Mouse (Mus musculus): Measurements from ENCODE around the gene Tecpr2. TPM values are rescaled to one million over a fixed set of nuclear protein-coding genes. Genes with fewer than 3 reads are reported as not detected.

The Tecpr2 gene
- polyA plus RNA-seq, 1 experiment from 2014 or later = 3.9 TPM

DNA sequence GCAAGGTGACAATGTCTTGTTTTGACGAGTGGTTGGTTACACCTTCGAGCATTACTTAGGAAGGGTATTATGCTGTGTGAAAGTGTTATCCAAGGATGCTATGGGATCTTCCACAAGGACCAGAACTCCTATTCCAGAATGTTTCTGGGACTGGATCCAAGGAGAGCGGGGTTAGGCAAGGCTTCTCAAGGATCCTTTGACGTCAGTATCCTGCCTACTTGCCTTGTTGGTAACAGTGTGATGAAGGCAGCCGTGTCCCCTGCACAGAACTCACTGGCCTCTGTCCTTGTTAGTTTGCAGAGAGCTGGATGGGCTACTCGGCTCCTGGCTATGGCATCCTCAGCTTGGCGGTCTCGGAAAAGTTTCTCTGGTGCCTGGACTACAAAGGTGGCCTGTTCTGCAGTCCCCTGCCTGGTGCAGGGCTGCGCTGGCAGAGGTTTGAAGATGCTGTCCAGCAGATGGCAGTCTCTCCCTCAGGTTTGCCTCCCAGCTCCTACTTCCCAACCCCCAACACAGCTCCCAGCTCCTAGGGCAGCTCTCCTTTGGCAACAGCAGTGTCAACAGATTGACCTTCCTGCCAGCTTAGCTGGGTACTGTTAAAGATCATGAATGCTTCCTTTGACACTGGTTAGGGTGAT, 47.0 kb downstream of the Tecpr2 start:
- Histone ChIP-seq H3K36me3 (peaks cover 41% of the 10 kb centered on the region), H3K4me1 (0 out of 2 replicates have a peak, but pooled peaks cover 4% of the 10 kb centered on the region), H3K9me3 (no peaks in the 10 kb centered on the region), H3K4me3 (no peak overlapping the region), H3K27ac (no peak overlapping the region), H3K27me3 (ENCODE audit: insufficient read depth, poor library complexity, severe bottlenecking) (no peaks in the 10 kb centered on the region)
- 63% methylated on average over 9 of the region's 9 CpGs for WGBS
- peak; percentile 90 for DNase-seq (ENCODE audit: low spot score)

DNA sequence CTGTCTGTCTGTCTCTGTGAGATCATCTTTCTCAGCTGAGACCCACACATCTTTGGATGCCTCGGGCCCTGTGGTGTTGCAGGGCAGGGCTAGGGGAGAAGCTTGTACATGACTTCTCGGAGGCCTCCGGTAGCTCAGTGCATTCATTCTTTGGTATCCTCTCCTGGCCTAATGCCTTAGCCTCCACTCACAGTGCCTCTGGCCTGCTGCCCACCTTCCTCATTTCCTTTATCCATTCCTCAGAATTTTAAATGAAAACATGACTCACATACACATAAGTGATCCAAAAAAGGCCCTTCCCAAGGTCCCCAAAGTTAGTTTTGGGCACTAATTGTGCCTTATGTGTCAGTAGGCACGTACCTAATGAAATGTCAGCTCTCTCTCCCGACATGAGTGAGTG, 48.4 kb downstream of the Tecpr2 start:
- H3K4me3 ChIP-seq = no peak overlapping the region
- 0 out of 2 replicates have a peak, but pooled peaks cover 4% of the 10 kb centered on the region for H3K4me1 ChIP-seq
- no peak for DNase-seq (ENCODE audit: low spot score)
- no peaks in the 10 kb centered on the region for H3K9me3 ChIP-seq
- H3K27me3 ChIP-seq (ENCODE audit: insufficient read depth, poor library complexity, severe bottlenecking) = no peaks in the 10 kb centered on the region
- WGBS = 88% methylated on average over 5 of the region's 5 CpGs
- no peak overlapping the region for H3K27ac ChIP-seq
- H3K36me3 ChIP-seq = peaks cover 38% of the 10 kb centered on the region

DNA sequence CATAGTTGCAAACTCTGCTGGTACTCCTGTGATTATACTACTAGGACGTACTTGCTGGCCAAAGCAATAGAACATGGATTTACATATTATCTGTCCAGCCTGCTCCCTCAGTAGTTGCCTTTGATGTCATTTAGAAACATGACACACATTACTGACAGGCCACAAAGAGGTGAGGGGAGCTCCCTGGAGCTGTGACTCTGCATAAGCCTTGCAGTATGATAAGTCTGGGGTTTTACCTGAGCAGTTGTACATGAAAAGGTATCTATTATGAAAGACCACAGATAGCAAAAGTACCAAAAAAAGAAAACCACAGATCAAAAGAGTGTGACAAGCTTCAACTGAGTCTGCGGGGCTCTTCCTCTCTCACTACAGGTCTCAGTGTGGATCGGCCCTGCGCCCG, 50.3 kb downstream of the Tecpr2 start:
- Histone ChIP-seq H3K9me3 (no peaks in the 10 kb centered on the region), H3K27ac (no peak overlapping the region), H3K36me3 (peaks cover 23% of the 10 kb centered on the region), H3K4me3 (no peak overlapping the region), H3K27me3 (ENCODE audit: insufficient read depth, poor library complexity, severe bottlenecking) (no peaks in the 10 kb centered on the region), H3K4me1 (0 out of 2 replicates have a peak, but pooled peaks cover 4% of the 10 kb centered on the region)
- no peak for DNase-seq (ENCODE audit: low spot score)
- 90% methylated on average over 5 of the region's 5 CpGs for WGBS

DNA sequence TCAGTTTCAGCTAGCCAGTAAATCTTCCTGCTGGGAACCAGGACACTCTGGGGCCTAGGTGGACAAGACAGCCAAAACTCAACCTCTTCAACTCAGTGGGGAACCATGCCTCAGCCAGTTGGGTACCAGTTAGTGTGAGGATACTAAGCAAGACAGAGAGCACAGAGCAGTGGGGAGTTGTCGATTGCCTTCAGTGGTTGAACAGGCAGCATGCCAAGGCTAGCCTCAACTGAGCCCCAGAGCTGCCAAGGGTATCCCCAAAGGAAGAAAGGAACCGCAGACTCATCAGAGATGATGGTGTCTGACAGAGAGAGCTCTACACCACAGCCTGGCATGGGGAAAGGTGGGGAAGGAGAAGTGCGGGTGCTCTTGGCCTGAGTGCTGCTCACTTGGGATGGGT, 51.8 kb downstream of the Tecpr2 start:
- Histone ChIP-seq H3K36me3 (peaks cover 31% of the 10 kb centered on the region), H3K27me3 (ENCODE audit: insufficient read depth, poor library complexity, severe bottlenecking) (no peaks in the 10 kb centered on the region), H3K4me3 (no peak overlapping the region), H3K27ac (no peak overlapping the region), H3K9me3 (no peaks in the 10 kb centered on the region), H3K4me1 (0 out of 2 replicates have a peak, but pooled peaks cover 4% of the 10 kb centered on the region)
- no peak for DNase-seq (ENCODE audit: low spot score)
- WGBS = 95% methylated on average over 3 of the region's 3 CpGs

DNA sequence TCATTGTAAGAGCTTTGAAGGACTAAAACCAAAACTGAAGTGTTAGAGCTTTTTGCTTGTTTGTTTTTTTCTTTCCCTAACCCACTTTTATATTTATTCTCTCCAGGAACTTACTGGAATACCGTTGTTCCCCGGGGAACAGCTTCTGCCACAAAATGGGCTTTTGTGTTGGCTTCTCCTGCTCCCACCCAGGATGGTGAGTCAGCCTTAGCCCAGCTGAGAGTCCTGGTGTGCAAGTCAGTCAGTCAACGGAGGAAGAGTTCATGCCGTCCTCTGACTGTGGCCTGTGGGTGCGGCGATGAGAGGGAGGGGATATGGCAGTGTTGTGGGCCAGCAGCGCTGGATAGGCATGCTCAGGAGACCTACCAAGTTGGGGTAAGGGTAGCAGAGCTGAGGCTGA, 57.2 kb downstream of the Tecpr2 start:
- Histone ChIP-seq H3K27ac (no peak overlapping the region), H3K4me1 (no peaks in the 10 kb centered on the region), H3K36me3 (peaks cover 40% of the 10 kb centered on the region; the same call in 1 of the 2 replicates), H3K27me3 (ENCODE audit: insufficient read depth, poor library complexity, severe bottlenecking) (no peaks in the 10 kb centered on the region), H3K9me3 (no peaks in the 10 kb centered on the region), H3K4me3 (no peak overlapping the region)
- no peak for DNase-seq (ENCODE audit: low spot score)
- WGBS = 86% methylated on average over 7 of the region's 7 CpGs

DNA sequence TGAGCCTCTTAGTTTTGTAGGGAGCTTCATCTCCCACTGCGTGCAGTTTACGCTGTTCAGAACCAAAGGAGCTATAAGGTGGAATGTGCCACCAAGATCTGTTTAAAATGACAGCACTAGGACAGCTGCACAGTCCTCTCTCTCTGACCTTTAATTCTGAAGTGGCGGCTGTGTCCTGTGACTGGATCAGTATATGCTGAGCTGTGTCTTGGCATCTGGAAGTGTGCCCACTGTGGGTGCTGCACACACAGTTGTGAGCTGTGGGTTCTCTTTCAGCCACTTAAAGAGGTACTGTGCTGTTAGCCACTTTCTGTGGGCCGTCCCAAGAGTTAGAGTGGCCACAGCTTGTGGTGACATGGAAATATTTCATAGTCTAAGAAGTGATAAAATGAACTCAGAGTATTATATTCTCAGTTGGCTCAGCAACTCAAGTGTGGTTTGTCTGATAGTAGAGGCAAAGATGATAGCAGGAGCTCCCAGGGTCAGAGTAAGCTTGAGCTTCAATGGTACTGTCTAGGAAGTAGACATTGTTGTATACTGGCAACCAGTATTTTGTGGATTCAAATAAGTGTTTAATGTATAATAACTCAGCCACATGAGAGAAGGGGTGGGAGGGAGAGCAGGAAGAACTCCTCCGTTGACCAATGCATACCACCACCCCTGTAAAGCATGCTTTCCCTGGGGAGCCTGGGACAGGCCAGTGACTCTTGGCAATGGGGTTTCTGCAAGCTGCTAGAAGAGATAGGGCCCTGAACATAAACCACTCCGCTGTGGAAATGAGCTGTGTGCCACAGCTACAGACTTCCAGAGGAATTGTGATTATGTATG, 59.2 kb downstream of the Tecpr2 start:
- H3K36me3 ChIP-seq = peaks cover 33% of the 10 kb centered on the region; the same call in 1 of the 2 replicates
- no peaks in the 10 kb centered on the region for H3K9me3 ChIP-seq
- H3K27ac ChIP-seq = no peak overlapping the region
- H3K4me1 ChIP-seq = no peaks in the 10 kb centered on the region
- no peaks in the 10 kb centered on the region for H3K27me3 ChIP-seq (ENCODE audit: insufficient read depth, poor library complexity, severe bottlenecking)
- no peak for DNase-seq (ENCODE audit: low spot score)
- H3K4me3 ChIP-seq = no peak overlapping the region
- WGBS = 85% methylated on average over 6 of the region's 6 CpGs

DNA sequence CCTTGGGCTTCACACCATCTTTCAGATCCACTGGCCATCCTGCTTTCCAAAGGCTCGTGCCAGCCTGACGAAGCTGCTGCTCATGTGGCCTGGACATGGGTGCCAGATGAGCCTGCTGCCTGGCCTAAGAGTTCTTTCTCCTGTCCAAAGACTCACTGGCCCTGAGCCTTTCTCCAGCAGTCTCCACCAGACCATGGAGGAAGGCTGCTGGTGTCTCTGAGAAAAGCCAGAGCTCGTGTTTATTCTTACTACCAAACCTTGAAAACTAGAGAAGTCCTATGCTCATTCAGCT, 59.8 kb downstream of the Tecpr2 start:
- Histone ChIP-seq H3K9me3 (no peaks in the 10 kb centered on the region), H3K27me3 (ENCODE audit: insufficient read depth, poor library complexity, severe bottlenecking) (no peaks in the 10 kb centered on the region), H3K36me3 (peaks cover 33% of the 10 kb centered on the region; the same call in 1 of the 2 replicates), H3K4me3 (no peak overlapping the region), H3K4me1 (no peaks in the 10 kb centered on the region), H3K27ac (no peak overlapping the region)
- no peak for DNase-seq (ENCODE audit: low spot score)
- 86% methylated on average over 3 of the region's 3 CpGs for WGBS

DNA sequence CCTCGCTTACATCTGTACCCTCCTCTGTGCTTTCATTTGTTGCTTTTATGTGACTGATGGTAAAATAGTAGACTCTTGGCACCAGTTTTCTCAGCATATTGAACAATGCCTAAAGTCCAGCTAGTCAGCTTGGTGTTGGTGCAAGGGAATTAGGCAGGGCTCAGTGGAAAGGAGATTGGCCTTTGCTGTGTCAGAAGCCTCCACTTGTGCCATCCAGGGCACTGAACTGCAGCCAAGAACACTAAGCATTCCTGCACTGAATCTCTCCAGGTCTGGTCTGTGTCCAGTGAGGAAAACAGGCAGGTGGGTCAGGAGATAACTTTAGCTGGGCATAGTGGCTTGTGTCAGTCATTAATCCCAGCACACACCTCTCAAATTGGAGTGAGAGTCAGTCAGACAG, 60.3 kb downstream of the Tecpr2 start:
- no peak overlapping the region for H3K27ac ChIP-seq
- H3K4me3 ChIP-seq = no peak overlapping the region
- H3K27me3 ChIP-seq (ENCODE audit: insufficient read depth, poor library complexity, severe bottlenecking) = no peaks in the 10 kb centered on the region
- DNase-seq (ENCODE audit: low spot score) = no peak
- H3K4me1 ChIP-seq = no peaks in the 10 kb centered on the region
- WGBS = 80% methylated on average over 1 of the region's 1 CpGs
- H3K36me3 ChIP-seq = peaks cover 33% of the 10 kb centered on the region; the same call in 1 of the 2 replicates
- H3K9me3 ChIP-seq = no peaks in the 10 kb centered on the region

DNA sequence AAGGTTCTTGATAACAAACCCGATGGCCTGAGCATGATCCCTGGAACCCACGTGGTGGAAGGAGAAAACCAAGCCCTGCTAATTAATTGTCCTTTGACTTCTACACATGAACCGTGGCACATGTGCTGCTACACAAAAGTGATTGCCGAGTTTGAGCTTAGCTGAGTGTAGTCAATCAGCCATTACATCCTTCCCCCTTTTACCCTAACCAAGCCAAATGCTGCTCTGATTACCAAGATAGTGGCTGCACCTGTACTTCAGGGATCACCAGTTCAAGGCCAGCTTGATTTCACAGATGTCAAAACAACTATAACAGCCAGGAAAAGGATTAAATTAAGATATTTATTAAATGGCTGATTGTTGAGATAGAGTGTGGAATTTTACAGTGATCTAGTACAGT, 61.1 kb downstream of the Tecpr2 start:
- Histone ChIP-seq H3K36me3 (peaks cover 33% of the 10 kb centered on the region; the same call in 1 of the 2 replicates), H3K27me3 (ENCODE audit: insufficient read depth, poor library complexity, severe bottlenecking) (no peaks in the 10 kb centered on the region), H3K4me3 (no peak overlapping the region), H3K27ac (no peak overlapping the region), H3K4me1 (no peaks in the 10 kb centered on the region), H3K9me3 (no peaks in the 10 kb centered on the region)
- DNase-seq (ENCODE audit: low spot score) = no peak
- 83% methylated on average over 4 of the region's 4 CpGs for WGBS

DNA sequence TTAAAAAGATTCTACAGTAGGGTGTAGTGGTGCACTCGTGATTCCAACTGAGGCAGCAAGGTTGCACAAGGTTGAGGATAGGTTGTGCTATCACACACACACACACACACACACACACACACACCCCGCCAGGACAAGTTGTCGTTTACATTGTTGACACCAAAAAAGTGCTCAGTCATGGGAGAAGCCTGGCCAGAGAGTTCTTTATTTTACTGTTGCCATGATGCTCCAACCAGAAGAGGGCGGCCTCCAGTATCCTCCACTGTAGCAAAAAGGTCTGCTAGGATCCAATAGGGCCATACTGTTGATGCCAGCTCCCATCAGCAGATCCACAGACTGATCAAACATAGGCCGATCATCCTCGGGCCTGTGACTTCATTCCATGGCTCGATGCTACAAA, 62.2 kb downstream of the Tecpr2 start:
- no peak overlapping the region for H3K4me3 ChIP-seq
- WGBS = 81% methylated on average over 7 of the region's 7 CpGs
- no peak overlapping the region for H3K27ac ChIP-seq
- H3K36me3 ChIP-seq = peaks cover 34% of the 10 kb centered on the region
- no peaks in the 10 kb centered on the region for H3K9me3 ChIP-seq
- DNase-seq (ENCODE audit: low spot score) = no peak
- no peaks in the 10 kb centered on the region for H3K27me3 ChIP-seq (ENCODE audit: insufficient read depth, poor library complexity, severe bottlenecking)
- H3K4me1 ChIP-seq = no peaks in the 10 kb centered on the region

DNA sequence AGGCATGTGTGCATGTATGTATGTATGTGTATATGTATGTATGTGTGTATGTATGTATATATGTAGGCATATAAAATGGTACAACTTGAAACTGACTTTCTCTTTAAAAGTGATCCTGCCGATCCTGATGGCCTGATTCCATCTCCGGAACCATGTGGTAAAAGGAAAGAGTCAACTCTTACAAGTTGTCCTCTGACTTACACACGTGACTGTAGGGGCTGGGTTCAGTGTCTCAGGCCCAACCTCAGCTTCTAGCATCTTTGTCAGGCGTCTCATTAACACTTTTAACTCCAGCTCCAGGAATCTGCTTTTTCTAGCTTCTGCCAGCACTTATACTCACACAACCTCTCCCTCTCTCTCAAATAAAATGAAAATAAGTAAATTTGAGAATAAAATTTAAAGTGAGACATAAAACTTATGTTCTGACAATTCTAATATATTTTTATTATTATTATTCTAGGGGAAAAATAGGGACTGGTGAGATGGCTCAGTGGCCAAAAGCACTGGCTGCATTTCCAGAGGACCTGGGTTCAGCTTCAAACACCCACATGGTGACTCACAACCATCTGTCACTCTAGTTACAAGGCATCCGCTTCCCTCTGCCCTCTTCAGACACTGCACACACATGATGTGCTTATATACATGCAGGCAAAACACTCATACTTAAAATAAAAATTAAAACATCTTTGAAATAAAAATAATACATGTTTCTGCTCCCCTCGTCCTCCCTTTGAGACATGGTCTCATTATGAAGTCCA, 63.7 kb downstream of the Tecpr2 start:
- 85% methylated on average over 6 of the region's 6 CpGs for WGBS
- H3K4me1 ChIP-seq = no peaks in the 10 kb centered on the region
- H3K36me3 ChIP-seq = peaks cover 28% of the 10 kb centered on the region
- H3K27ac ChIP-seq = no peak overlapping the region
- H3K27me3 ChIP-seq (ENCODE audit: insufficient read depth, poor library complexity, severe bottlenecking) = no peaks in the 10 kb centered on the region
- H3K4me3 ChIP-seq = no peak overlapping the region
- H3K9me3 ChIP-seq = no peaks in the 10 kb centered on the region
- no peak for DNase-seq (ENCODE audit: low spot score)

DNA sequence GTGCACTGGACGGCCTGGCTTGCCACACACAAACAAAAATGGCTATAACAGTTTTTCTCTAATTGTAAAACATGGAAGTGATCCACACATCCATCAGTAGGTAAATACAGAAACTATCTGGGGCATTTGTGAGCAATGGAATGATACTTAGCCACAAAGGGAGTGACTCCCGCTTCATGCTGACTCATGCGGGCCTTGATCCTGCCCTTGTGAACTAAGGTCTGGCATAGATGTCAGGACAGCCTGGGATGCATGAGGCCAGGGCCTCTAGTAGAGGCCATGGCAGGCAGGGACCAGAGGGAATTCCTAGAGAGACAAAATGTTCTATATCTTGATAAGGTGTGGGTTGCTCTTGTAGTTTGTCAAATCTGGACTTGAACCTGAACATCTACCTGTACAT, 64.4 kb downstream of the Tecpr2 start:
- Histone ChIP-seq H3K4me1 (no peaks in the 10 kb centered on the region), H3K9me3 (no peaks in the 10 kb centered on the region), H3K27me3 (ENCODE audit: insufficient read depth, poor library complexity, severe bottlenecking) (no peaks in the 10 kb centered on the region), H3K27ac (no peak overlapping the region), H3K36me3 (peaks cover 23% of the 10 kb centered on the region), H3K4me3 (no peak overlapping the region)
- 83% methylated on average over 3 of the region's 3 CpGs for WGBS
- no peak for DNase-seq (ENCODE audit: low spot score)

DNA sequence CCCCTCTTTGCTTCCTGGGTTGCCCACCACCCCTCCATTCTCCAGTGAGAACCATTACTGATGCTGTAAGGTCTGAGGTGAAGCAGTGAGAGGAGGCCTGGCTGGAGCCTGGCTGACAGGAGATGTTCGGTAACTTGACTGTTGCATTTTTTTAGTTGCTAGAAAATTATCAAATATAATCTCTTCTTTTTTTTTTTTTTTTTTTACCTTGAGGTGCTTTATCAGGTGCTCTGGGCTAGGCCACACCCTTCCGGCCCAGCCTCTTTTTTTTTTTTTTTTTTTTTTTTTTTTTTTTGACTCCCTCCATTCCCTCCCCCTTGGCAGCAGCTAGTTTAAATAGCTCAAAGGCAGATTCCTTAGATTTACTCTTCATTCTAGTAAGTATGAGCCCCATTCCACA, 64.8 kb downstream of the Tecpr2 start:
- no peak overlapping the region for H3K4me3 ChIP-seq
- 81% methylated on average over 2 of the region's 2 CpGs for WGBS
- H3K27ac ChIP-seq = no peak overlapping the region
- H3K9me3 ChIP-seq = no peaks in the 10 kb centered on the region
- no peaks in the 10 kb centered on the region for H3K4me1 ChIP-seq
- peaks cover 19% of the 10 kb centered on the region for H3K36me3 ChIP-seq
- DNase-seq (ENCODE audit: low spot score) = no peak
- H3K27me3 ChIP-seq (ENCODE audit: insufficient read depth, poor library complexity, severe bottlenecking) = no peaks in the 10 kb centered on the region

Measured in heart, embryonic 10.5 days (tissue).